Mouse (Mus musculus): ENCODE results near the gene Sytl5. TPM values are rescaled to one million over a fixed set of nuclear protein-coding genes. Genes with fewer than 3 reads are reported as not detected.

Sytl5 gene
- polyA plus RNA-seq, 1 experiment from 2014 or later: 2.5 TPM

Other genes with a start within 250 kb of the Sytl5 start
- 28.3 and 31.0 TPM in 2 replicates for gene Dynlt3, start 222.6 kb upstream of the Sytl5 start, polyA plus RNA-seq (2015; fragmentation: Nextera tagmentation; extraction: Ambion mirVana)
- not detected in 2 replicates for gene Hypm, start 38.7 kb upstream of the Sytl5 start, polyA plus RNA-seq (2015; fragmentation: Nextera tagmentation; extraction: Ambion mirVana)
- gene H2al3, start 35.9 kb upstream of the Sytl5 start, polyA plus RNA-seq (2015; fragmentation: Nextera tagmentation; extraction: Ambion mirVana): not detected in 2 replicates
- gene Srpx, start 232.1 kb downstream of the Sytl5 start, polyA plus RNA-seq (2015; fragmentation: Nextera tagmentation; extraction: Ambion mirVana): 2.5 and 2.9 TPM in 2 replicates

Measured in forebrain, embryonic 13.5 days (tissue).